Mouse (Mus musculus) erythroblast, embryonic 14.5 days (primary cell): ENCODE data around the gene Wwp2.

ENCODE experiments used
- GATA1 ChIP-seq: IDR thresholded peaks from 2 replicates; pipeline ENCODE4 v1.6.1; 2012; ENCODE audit warnings: low read length, inconsistent platforms, mixed read lengths
- TAL1 ChIP-seq: IDR thresholded peaks from 3 replicates; pipeline ENCODE4 v1.6.1; 2012; ENCODE audit warnings: low read length, inconsistent platforms, mixed read lengths

DNA sequence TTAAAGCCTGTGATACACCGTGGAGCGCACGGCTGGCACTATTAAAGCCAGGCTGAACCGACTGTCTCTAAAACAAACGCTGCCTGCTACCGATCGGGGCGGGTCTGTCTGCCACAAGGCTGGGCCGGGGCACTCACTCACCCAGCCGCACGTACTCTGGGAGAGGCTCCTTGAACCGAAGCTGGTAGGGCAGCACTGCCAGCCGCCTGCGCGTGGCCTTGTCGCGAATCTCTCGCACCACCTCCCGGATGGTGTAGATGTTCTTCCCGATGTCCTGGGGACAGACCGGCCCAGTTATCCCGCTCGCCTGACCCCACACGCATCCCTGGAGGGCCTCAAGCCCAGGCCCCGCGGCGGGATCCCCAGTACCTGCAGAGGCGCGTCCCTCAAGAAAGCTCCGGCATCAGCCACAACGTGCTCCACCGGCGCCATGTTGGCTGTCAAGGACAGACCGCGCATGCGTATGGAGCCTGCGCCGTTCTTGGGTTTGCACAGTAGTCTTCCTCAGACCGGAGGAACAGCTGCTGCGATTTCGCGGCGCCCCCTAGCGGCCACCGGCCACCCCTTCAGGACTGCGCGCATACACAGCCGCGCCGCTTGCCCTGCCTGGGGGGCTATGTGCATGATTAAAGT, 11.5 kb upstream of the Wwp2 start, which contains the start of gene Nob1:
- TF ChIP-seq GATA1 (no peak), TAL1 (no peak)
